Mouse (Mus musculus): ENCODE measurements at regions not wholly inside any gene's neighbourhood (a gene's known extent, or its start where the extent isn't known, plus 50 kb on each side); places are given as distances from the start of the nearest gene placed in this dataset.

DNA sequence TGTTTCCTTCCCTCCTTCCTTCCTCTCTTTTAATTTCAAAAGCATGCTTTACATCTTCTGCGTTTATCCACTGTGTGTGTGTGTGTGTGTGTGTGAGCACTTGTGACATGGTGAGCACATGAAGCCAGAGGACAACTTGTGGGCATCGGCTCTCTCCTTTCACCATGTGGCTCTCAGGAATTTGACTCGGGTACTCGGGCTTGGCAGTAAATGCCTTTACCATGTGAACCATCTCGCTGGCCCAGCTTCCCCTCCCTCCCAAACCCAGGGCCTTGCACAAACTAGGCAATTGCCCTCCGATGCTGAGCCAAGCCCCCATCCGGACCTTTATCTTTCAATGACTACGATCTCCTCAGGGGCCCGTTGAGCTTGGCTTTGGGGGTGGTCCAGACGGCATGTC is 99.1 kb downstream of the Vegfa start:
- TF ChIP-seq IRF4 (IDR thresholded peaks at IDR 0.05; ENCODE audit: low read depth, low read length) = no peak
- Histone ChIP-seq H3K27ac (ENCODE audit: insufficient read depth, low read depth) (no peak overlapping the region), H3K27me3 (replicated peaks) (peaks cover 91% of the 10 kb centered on the region), H3K9me3 (replicated peaks; ENCODE audit: low read length) (peaks cover 7% of the 10 kb centered on the region), H3K36me3 (replicated peaks in 1 of 2; ENCODE audit: control insufficient read depth in 1 of 2, insufficient read depth in 1 of 2, low read length in 1 of 2) (no peaks in the 10 kb centered on the region), H3K4me2 (ENCODE audit: insufficient read depth, low read depth, poor library complexity, severe bottlenecking) (no peak overlapping the region), H3K4me1 (ENCODE audit: control insufficient read depth in 1 of 2, insufficient read depth in 2 of 2) (no peaks in the 10 kb centered on the region; a peak in 1 of 4 replicates), H3K9ac (ENCODE audit: insufficient read depth, low read depth) (no peak overlapping the region), H3K79me2 (replicated peaks; ENCODE audit: control insufficient read depth, extremely low read depth, insufficient read depth, poor library complexity, severe bottlenecking) (no peaks in the 10 kb centered on the region), H3K4me3 (replicated peaks in 1 of 3; ENCODE audit: low read depth in 2 of 3, low read length in 2 of 3, poor library complexity in 1 of 3) (no peak overlapping the region)
- in situ Hi-C loops (cut with MboI; ENCODE audit: low pct_ligation_motif_present, low pct_unique_long_range_greater_than_20kb, low sequenced_read_pairs) = no loop called here
- dilution Hi-C loops (cut with MboI; ENCODE audit: extremely low pct_ligation_motif_present, extremely low pct_unique_long_range_greater_than_20kb, low sequenced_read_pairs) = no loop called here
- DNase-seq (ENCODE audit: extremely low read depth) = no peak

- H3K4me2 ChIP-seq (ENCODE audit: insufficient read depth, low read depth, poor library complexity, severe bottlenecking) = no peak overlapping the region
- H3K36me3 ChIP-seq (replicated peaks in 1 of 2; ENCODE audit: control insufficient read depth in 1 of 2, insufficient read depth in 1 of 2, low read length in 1 of 2) = no peaks in the 10 kb centered on the region
- dilution Hi-C loops (cut with MboI; ENCODE audit: extremely low pct_ligation_motif_present, extremely low pct_unique_long_range_greater_than_20kb, low sequenced_read_pairs) (no loop called here), in situ Hi-C loops (cut with MboI; ENCODE audit: low pct_ligation_motif_present, low pct_unique_long_range_greater_than_20kb, low sequenced_read_pairs) (no loop called here)
- H3K79me2 ChIP-seq (replicated peaks; ENCODE audit: control insufficient read depth, extremely low read depth, insufficient read depth, poor library complexity, severe bottlenecking) = no peaks in the 10 kb centered on the region
- TF ChIP-seq MAFK (IDR thresholded peaks at IDR 0.05; ENCODE audit: insufficient replicate concordance, low read length) = no peak
- no peak for TF ChIP-seq ZMIZ1 (IDR thresholded peaks at IDR 0.05; ENCODE audit: low read depth, low read length)
- no peak for TF ChIP-seq PAX5 (IDR thresholded peaks at IDR 0.05; ENCODE audit: low read length)
- no peak for TF ChIP-seq USF1 (IDR thresholded peaks at IDR 0.05; ENCODE audit: low read depth, low read length)
- TF ChIP-seq RCOR1 (conservative IDR thresholded peaks at IDR 0.05; ENCODE audit: low read depth, low read length) = no peak
- TF ChIP-seq BHLHE40 (IDR thresholded peaks at IDR 0.05; ENCODE audit: low read depth, low read length) = no peak
- TF ChIP-seq EP300 (IDR thresholded peaks at IDR 0.05; ENCODE audit: low read length) = no peak
- no peak for TF ChIP-seq ZNF384 (IDR thresholded peaks at IDR 0.05; ENCODE audit: low read depth, low read length)
- TF ChIP-seq ELF1 (IDR thresholded peaks at IDR 0.05; ENCODE audit: low read depth, low read length) = no peak
- TF ChIP-seq NRF1 (IDR thresholded peaks at IDR 0.05; ENCODE audit: low read depth, low read length) = no peak
- no peak for TF ChIP-seq MYC (IDR thresholded peaks at IDR 0.05; ENCODE audit: low read depth, low read length)
- no peak for TF ChIP-seq ZC3H11A (IDR thresholded peaks at IDR 0.05; ENCODE audit: low read depth, low read length)
- no peak for TF ChIP-seq E2F4 (IDR thresholded peaks at IDR 0.05; ENCODE audit: insufficient replicate concordance, low read depth, low read length)
- no peak for TF ChIP-seq USF2 (conservative IDR thresholded peaks at IDR 0.05; ENCODE audit: low read depth, low read length)
- TF ChIP-seq JUN (IDR thresholded peaks at IDR 0.05; ENCODE audit: insufficient read depth, low read depth, low read length) = no peak
- TF ChIP-seq MAX (IDR thresholded peaks at IDR 0.05; ENCODE audit: low read length) = no peak
- H3K4me1 ChIP-seq (ENCODE audit: control insufficient read depth in 1 of 2, insufficient read depth in 2 of 2) = no peaks in the 10 kb centered on the region; a peak in 1 of 4 replicates
- no peak overlapping the region for H3K4me3 ChIP-seq (replicated peaks in 1 of 3; ENCODE audit: low read depth in 2 of 3, low read length in 2 of 3, poor library complexity in 1 of 3)
- peaks cover 92% of the 10 kb centered on the region for H3K27me3 ChIP-seq (replicated peaks)
- H3K9ac ChIP-seq (ENCODE audit: insufficient read depth, low read depth) = no peak overlapping the region
- no peak overlapping the region for H3K27ac ChIP-seq (ENCODE audit: insufficient read depth, low read depth)
- DNase-seq (ENCODE audit: extremely low read depth) = no peak
- H3K9me3 ChIP-seq (replicated peaks; ENCODE audit: low read length) = peaks cover 7% of the 10 kb centered on the region
These were observed 99.6 kb downstream of the Vegfa start for GRCm38 (mm10) chr17:45932611-45933010.

Measured in CH12.LX (cell line).